Mouse (Mus musculus): ENCODE measurements at regions not wholly inside any gene's neighbourhood (a gene's known extent, or its start where the extent isn't known, plus 50 kb on each side); places are given as distances from the start of the nearest gene placed in this dataset.

- 49% methylated on average over 6 of the region's 6 CpGs for WGBS (ENCODE audit: missing documents)
- Histone ChIP-seq H3K4me3 (ENCODE audit: inconsistent target) (no peak overlapping the region), H3K79me2 (ENCODE audit: inconsistent target) (no peaks in the 10 kb centered on the region), H3K27ac (no peak overlapping the region), H3K36me3 (ENCODE audit: inconsistent target) (no peaks in the 10 kb centered on the region)
Measured at GRCm38 (mm10) chr6:117552006-117552667, 288.8 kb upstream of the Zfp637 start.

GRCm38 (mm10) chr6:117563159-117563558, 277.8 kb upstream of the Zfp637 start:
- no peaks in the 10 kb centered on the region for H3K36me3 ChIP-seq (ENCODE audit: inconsistent target)
- no peak overlapping the region for H3K27ac ChIP-seq
- no peak overlapping the region for H3K4me3 ChIP-seq (ENCODE audit: inconsistent target)
- 98% methylated on average over 6 of the region's 6 CpGs for WGBS (ENCODE audit: missing documents)
- no peaks in the 10 kb centered on the region for H3K79me2 ChIP-seq (ENCODE audit: inconsistent target)

- no peak overlapping the region for H3K27ac ChIP-seq
- WGBS (ENCODE audit: missing documents): 80% methylated on average over 1 of the region's 1 CpGs
- no peaks in the 10 kb centered on the region for H3K36me3 ChIP-seq (ENCODE audit: inconsistent target)
- no peaks in the 10 kb centered on the region for H3K79me2 ChIP-seq (ENCODE audit: inconsistent target)
- no peak overlapping the region for H3K4me3 ChIP-seq (ENCODE audit: inconsistent target)
Measured at GRCm38 (mm10) chr6:117563704-117564103, 277.3 kb upstream of the Zfp637 start.

- Histone ChIP-seq H3K27ac (no peak overlapping the region), H3K36me3 (ENCODE audit: inconsistent target) (no peaks in the 10 kb centered on the region), H3K79me2 (ENCODE audit: inconsistent target) (no peaks in the 10 kb centered on the region), H3K4me3 (ENCODE audit: inconsistent target) (no peak overlapping the region)
- WGBS (ENCODE audit: missing documents): 90% methylated on average over 6 of the region's 6 CpGs
Measured at GRCm38 (mm10) chr6:117566786-117567185, 274.2 kb upstream of the Zfp637 start.

- no peak overlapping the region for H3K27ac ChIP-seq
- no peaks in the 10 kb centered on the region for H3K36me3 ChIP-seq (ENCODE audit: inconsistent target)
- no peak overlapping the region for H3K4me3 ChIP-seq (ENCODE audit: inconsistent target)
- 82% methylated on average over 5 of the region's 5 CpGs for WGBS (ENCODE audit: missing documents)
- no peaks in the 10 kb centered on the region for H3K79me2 ChIP-seq (ENCODE audit: inconsistent target)
Measured at GRCm38 (mm10) chr6:117567691-117568090, 273.3 kb upstream of the Zfp637 start.

- Histone ChIP-seq H3K79me2 (ENCODE audit: inconsistent target) (no peaks in the 10 kb centered on the region), H3K36me3 (ENCODE audit: inconsistent target) (no peaks in the 10 kb centered on the region), H3K4me3 (ENCODE audit: inconsistent target) (no peak overlapping the region), H3K27ac (no peak overlapping the region)
- 84% methylated on average over 10 of the region's 11 CpGs for WGBS (ENCODE audit: missing documents)
Measured at GRCm38 (mm10) chr6:117569576-117570326, 271.2 kb upstream of the Zfp637 start.

GRCm38 (mm10) chr6:117570346-117570745, 270.6 kb upstream of the Zfp637 start:
- Histone ChIP-seq H3K79me2 (ENCODE audit: inconsistent target) (no peaks in the 10 kb centered on the region), H3K4me3 (ENCODE audit: inconsistent target) (no peak overlapping the region), H3K36me3 (ENCODE audit: inconsistent target) (no peaks in the 10 kb centered on the region), H3K27ac (no peak overlapping the region)
- WGBS (ENCODE audit: missing documents): 71% methylated on average over 7 of the region's 7 CpGs

GRCm38 (mm10) chr6:117570791-117571190, 270.2 kb upstream of the Zfp637 start:
- WGBS (ENCODE audit: missing documents): 96% methylated on average over 4 of the region's 4 CpGs

GRCm38 (mm10) chr6:117572006-117572405, 269.0 kb upstream of the Zfp637 start:
- Histone ChIP-seq H3K79me2 (ENCODE audit: inconsistent target) (no peaks in the 10 kb centered on the region), H3K27ac (no peak overlapping the region), H3K36me3 (ENCODE audit: inconsistent target) (no peaks in the 10 kb centered on the region), H3K4me3 (ENCODE audit: inconsistent target) (no peak overlapping the region)
- 92% methylated on average over 14 of the region's 14 CpGs for WGBS (ENCODE audit: missing documents)

More at GRCm38 (mm10) chr6:117570791-117571190, 270.2 kb upstream of the Zfp637 start:
- no peak overlapping the region for H3K4me3 ChIP-seq (ENCODE audit: inconsistent target)
- no peak overlapping the region for H3K27ac ChIP-seq
- no peaks in the 10 kb centered on the region for H3K79me2 ChIP-seq (ENCODE audit: inconsistent target)
- no peaks in the 10 kb centered on the region for H3K36me3 ChIP-seq (ENCODE audit: inconsistent target)

- WGBS (ENCODE audit: missing documents): 90% methylated on average over 8 of the region's 8 CpGs
- no peaks in the 10 kb centered on the region for H3K36me3 ChIP-seq (ENCODE audit: inconsistent target)
- no peak overlapping the region for H3K27ac ChIP-seq
- no peak overlapping the region for H3K4me3 ChIP-seq (ENCODE audit: inconsistent target)
- H3K79me2 ChIP-seq (ENCODE audit: inconsistent target): no peaks in the 10 kb centered on the region
Measured at GRCm38 (mm10) chr6:117573371-117573770, 267.6 kb upstream of the Zfp637 start.

- no peaks in the 10 kb centered on the region for H3K79me2 ChIP-seq (ENCODE audit: inconsistent target)
- H3K36me3 ChIP-seq (ENCODE audit: inconsistent target): no peaks in the 10 kb centered on the region
- H3K4me3 ChIP-seq (ENCODE audit: inconsistent target): no peak overlapping the region
- no peak overlapping the region for H3K27ac ChIP-seq
- WGBS (ENCODE audit: missing documents): 72% methylated on average over 10 of the region's 10 CpGs
Measured at GRCm38 (mm10) chr6:117574146-117574545, 266.8 kb upstream of the Zfp637 start.

- WGBS (ENCODE audit: missing documents): 92% methylated on average over 5 of the region's 5 CpGs
Measured at GRCm38 (mm10) chr6:117575057-117575456, 265.9 kb upstream of the Zfp637 start.

GRCm38 (mm10) chr6:117576021-117576420, 265.0 kb upstream of the Zfp637 start:
- Histone ChIP-seq H3K4me3 (ENCODE audit: inconsistent target) (no peak overlapping the region), H3K79me2 (ENCODE audit: inconsistent target) (no peaks in the 10 kb centered on the region), H3K27ac (no peak overlapping the region), H3K36me3 (ENCODE audit: inconsistent target) (no peaks in the 10 kb centered on the region)
- 95% methylated on average over 9 of the region's 9 CpGs for WGBS (ENCODE audit: missing documents)

More at GRCm38 (mm10) chr6:117575057-117575456, 265.9 kb upstream of the Zfp637 start:
- Histone ChIP-seq H3K79me2 (ENCODE audit: inconsistent target) (no peaks in the 10 kb centered on the region), H3K4me3 (ENCODE audit: inconsistent target) (no peak overlapping the region), H3K27ac (no peak overlapping the region), H3K36me3 (ENCODE audit: inconsistent target) (no peaks in the 10 kb centered on the region)

GRCm38 (mm10) chr6:117577539-117578521, 263.1 kb upstream of the Zfp637 start:
- no peak overlapping the region for H3K4me3 ChIP-seq (ENCODE audit: inconsistent target)
- 70% methylated on average over 10 of the region's 10 CpGs for WGBS (ENCODE audit: missing documents)

More at GRCm38 (mm10) chr6:117577539-117578521, 263.1 kb upstream of the Zfp637 start:
- Histone ChIP-seq H3K27ac (no peak overlapping the region), H3K36me3 (ENCODE audit: inconsistent target) (no peaks in the 10 kb centered on the region), H3K79me2 (ENCODE audit: inconsistent target) (no peaks in the 10 kb centered on the region)
